Comparison of ENCODE assay signal across 8 mouse cellular contexts in genomic region chr16:95964427-95965023, GRCm38 (mm10). TPM values are rescaled to one million over a fixed set of nuclear protein-coding genes. Genes with fewer than 3 reads are reported as not detected.
DNase-seq lines count a peak whose midpoint lies in the region; ATAC-seq lines count a peak whose summit lies in the region.

No protein-coding gene starts in this region.

- DNase-seq in adrenal gland, postnatal 25 days = peak; percentile 9
- no peak for DNase-seq in adrenal gland, adult 8-10 months
- DNase-seq in left cerebral cortex, postnatal 25 days (ENCODE audit: low spot score in 2 of 2) = peak; percentile 41 to 51
- DNase-seq in left cerebral cortex, adult 11 months (ENCODE audit: low spot score) = no peak
- peak; percentile 22 to 49 for DNase-seq in adrenal gland, postnatal 36 days
- peak; percentile 72 for DNase-seq in lung, postnatal 10 days

- no peak overlapping the region for H3K27ac ChIP-seq in heart, embryonic 13.5 days (replicated peaks)

- H3K27me3 ChIP-seq in heart, embryonic 13.5 days (replicated peaks) = no peaks in the 10 kb centered on the region

- H3K36me3 ChIP-seq in heart, embryonic 13.5 days = no peaks in the 10 kb centered on the region

- WGBS in heart, embryonic 13.5 days = 33% methylated on average over 11 of the region's 11 CpGs

- peak overlapping the region; percentile 28; the same call in 1 of the 2 replicates for H3K9ac ChIP-seq in heart, embryonic 13.5 days

- peak overlapping the region; percentile 56 for H3K4me2 ChIP-seq in heart, embryonic 13.5 days

- peaks cover 8% of the 10 kb centered on the region; the same call in 1 of the 2 replicates for H3K4me1 ChIP-seq in heart, embryonic 13.5 days

- no peak overlapping the region for H3K4me3 ChIP-seq in heart, embryonic 13.5 days

- intact Hi-C loops in left cerebral cortex, postnatal 25 days (cut with DNase I) = loop anchor here (2.0 to 10.0 kb wide), 5 partner anchors 317 to 770 kb away; no protein-coding TSS in a partner anchor

- no peaks in the 10 kb centered on the region for H3K9me3 ChIP-seq in heart, embryonic 13.5 days

- ATAC-seq in heart, embryonic 13.5 days (ENCODE audit: extremely low read depth, insufficient number of reproducible peaks, low FRiP score, low TSS enrichment) = no peak
- no peak for ATAC-seq in monocyte, adult 5-6 weeks (replicated peaks; ENCODE audit: insufficient number of reproducible peaks, low FRiP score, low TSS enrichment, poor library complexity, severe bottlenecking)

RNA-seq across cellular contexts. Expression of gene Psmg1, which starts 26.2 kb away (rescaled TPM):
- 33.5 and 40.3 TPM in 2 replicates for total RNA-seq in adrenal gland, postnatal 25 days (2021)
- 10 to 100 TPM; 26.9 to 39.3 (median 33.3) TPM for total RNA-seq in adrenal gland, adult 8-10 months (2022)
- total RNA-seq in left cerebral cortex, postnatal 25 days (2021) = 10 to 100 TPM; 16.8 to 17.4 TPM
- 10 to 100 TPM; 30.0 to 38.4 TPM for total RNA-seq in adrenal gland, postnatal 36 days (2021)
- 62.1 and 72.4 TPM in 2 replicates for polyA plus RNA-seq in heart, embryonic 13.5 days (2015; fragmentation: Nextera tagmentation; extraction: Ambion mirVana)
- 21.3 to 27.5 TPM (median 22.7 TPM) in 3 replicates for total RNA-seq in monocyte, adult 5-6 weeks (2017)

Comparison
In these comparisons a context has a peak if more than half of its experiments do, and no peak if none do; other contexts are left out.
1. DNase-seq: peak in adrenal gland, postnatal 25 days (single experiment), left cerebral cortex, postnatal 25 days (2 of 2), adrenal gland, postnatal 36 days (2 of 2) and lung, postnatal 10 days (single experiment); none in adrenal gland, adult 8-10 months (single experiment) and left cerebral cortex, adult 11 months (single experiment).